Mouse (Mus musculus) testis, adult 2 months (tissue): ENCODE data around the gene Selenoi.

Experiments used
- CTCF ChIP-seq: fragments of 200-500 bp; IDR thresholded peaks from 2 replicates; pipeline ENCODE4 v1.5.1; 2012; ENCODE audit warnings: low read depth, mild to moderate bottlenecking, inconsistent platforms, low read length, moderate library complexity; ENCODE audit not compliant: control insufficient read depth, insufficient read depth, insufficient replicate concordance
- POLR2A ChIP-seq: fragments of 200-500 bp; IDR thresholded peaks from 2 replicates; pipeline ENCODE4 v1.6.1; 2012; ENCODE audit warnings: low read depth, mild to moderate bottlenecking, inconsistent platforms, low read length, moderate library complexity; ENCODE audit not compliant: control insufficient read depth

DNA sequence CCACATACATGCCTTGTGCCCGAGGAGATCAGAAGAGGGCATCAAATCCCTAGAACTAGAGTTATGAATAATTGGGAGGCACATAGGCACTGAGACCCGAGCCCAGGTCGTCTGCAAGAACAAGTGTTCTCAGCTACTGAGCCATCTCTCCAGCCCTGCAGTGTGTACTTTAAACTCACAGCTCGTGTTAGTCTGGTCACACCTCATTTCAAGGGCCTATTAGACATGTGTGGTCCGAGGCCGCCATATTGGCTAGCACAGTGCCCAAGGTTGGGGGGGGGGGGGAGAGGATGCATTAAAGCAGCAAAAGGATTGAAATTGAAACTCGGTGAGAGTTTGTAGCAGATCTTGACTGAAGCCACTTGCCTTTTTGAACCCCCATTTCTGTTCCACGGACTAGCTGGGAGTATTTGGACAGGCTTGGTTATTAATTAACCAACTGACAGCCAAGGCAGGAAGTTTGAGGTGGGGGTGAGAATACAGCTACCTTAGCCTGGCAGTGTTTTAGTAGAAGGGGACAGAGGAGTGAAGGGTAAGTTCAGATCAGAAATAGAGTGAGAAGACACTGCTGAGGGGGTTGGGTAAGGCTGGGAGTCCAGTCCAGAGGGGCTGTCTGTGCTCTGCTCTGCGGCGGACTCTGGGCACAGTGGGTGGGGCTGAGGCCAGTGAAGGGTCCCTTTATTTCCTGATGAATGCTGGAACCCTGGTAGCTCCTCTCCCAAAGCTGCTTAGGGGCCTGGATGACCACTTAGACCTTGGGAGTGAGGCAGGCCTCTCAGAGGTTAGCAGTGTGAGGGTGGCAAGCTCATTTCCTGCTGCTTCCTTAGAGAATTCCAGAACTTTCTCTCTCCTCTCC, 53.8 kb downstream of the Selenoi start:
- TF ChIP-seq CTCF, result no peak
- TF ChIP-seq POLR2A, result no peak
